In the genomic region with DNA sequence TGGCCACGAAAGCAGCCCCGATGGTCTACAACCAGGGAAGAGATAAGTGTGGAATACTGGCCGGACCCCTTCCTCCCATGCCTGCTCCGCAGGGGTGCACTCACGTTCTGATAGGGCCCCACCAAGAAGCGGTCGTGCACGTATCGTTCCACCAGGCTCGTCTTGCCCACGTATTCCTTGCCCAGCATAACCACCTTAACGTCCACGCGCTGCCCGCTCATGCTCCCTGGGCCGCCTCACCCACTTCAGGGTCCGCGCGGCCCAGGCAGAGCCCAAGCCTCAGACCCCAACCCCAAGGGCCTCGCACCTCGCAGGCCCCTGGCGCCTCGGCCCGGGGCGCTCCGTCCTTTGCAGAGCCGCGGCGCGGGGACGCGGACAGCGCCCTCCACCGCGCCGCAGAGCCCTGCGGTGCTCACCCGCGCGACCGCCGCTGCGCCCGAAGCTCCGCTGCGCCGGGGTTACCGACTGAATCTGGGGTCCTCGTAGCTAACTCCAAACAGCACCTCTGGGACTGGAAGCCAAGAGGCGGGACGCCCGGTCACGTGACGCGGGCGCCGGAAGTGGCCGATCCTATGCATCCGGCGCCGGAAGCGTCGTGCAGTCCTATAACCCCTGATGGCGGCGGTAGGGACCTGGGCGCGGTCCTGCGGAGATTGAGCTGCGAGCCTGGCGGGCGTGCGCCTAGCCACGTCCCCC, we compare ENCODE assay signal across 8 mouse cellular contexts. TPM values are rescaled to one million over a fixed set of nuclear protein-coding genes. Genes with fewer than 3 reads are reported as not detected.
DNase-seq lines count a peak whose midpoint lies in the region; ATAC-seq lines count a peak whose summit lies in the region.

A gene (minus strand): TSS at position 513 of the 696 bp plus-strand sequence.

- H3K36me3 ChIP-seq in intestine, embryonic 15.5 days = peaks cover 29% of the 10 kb centered on the region
- H3K36me3 ChIP-seq in midbrain, embryonic 11.5 days (ENCODE audit: control insufficient read depth, insufficient read depth, low read length) = peaks cover 22% of the 10 kb centered on the region; the same call in 1 of the 2 replicates

- peaks cover 26% of the 10 kb centered on the region for H3K4me1 ChIP-seq in intestine, embryonic 15.5 days (replicated peaks)
- peaks cover 21% of the 10 kb centered on the region for H3K4me1 ChIP-seq in midbrain, embryonic 11.5 days (ENCODE audit: control insufficient read depth, insufficient read depth, low read length)

- H3K4me2 ChIP-seq in intestine, embryonic 15.5 days (replicated peaks) = peak within 1 kb of the TSS; percentile 83
- H3K4me2 ChIP-seq in midbrain, embryonic 11.5 days = peak within 1 kb of the TSS; percentile 82

- H3K9me3 ChIP-seq in intestine, embryonic 15.5 days = no peaks in the 10 kb centered on the region
- H3K9me3 ChIP-seq in midbrain, embryonic 11.5 days (ENCODE audit: control insufficient read depth, low read length) = no peaks in the 10 kb centered on the region

- H3K4me3 ChIP-seq in intestine, embryonic 15.5 days (replicated peaks) = peak within 1 kb of the TSS; percentile 91
- H3K4me3 ChIP-seq in midbrain, embryonic 11.5 days (ENCODE audit: low read depth, low read length) = peak within 1 kb of the TSS; percentile 89

- H3K27me3 ChIP-seq in intestine, embryonic 15.5 days (replicated peaks) = no peaks in the 10 kb centered on the region
- no peaks in the 10 kb centered on the region for H3K27me3 ChIP-seq in midbrain, embryonic 11.5 days (ENCODE audit: control insufficient read depth, insufficient read depth, low read length)

- peak within 1 kb of the TSS; percentile 90 for H3K27ac ChIP-seq in intestine, embryonic 15.5 days
- no peak within 1 kb of the TSS for H3K27ac ChIP-seq in midbrain, embryonic 11.5 days (ENCODE audit: low read depth, low read length)

- intact Hi-C loops in gastrocnemius, postnatal 36 days (cut with DNase I) = no loop called here
- intact Hi-C loops in left cerebral cortex, postnatal 4 days (cut with DNase I) = no loop called here

- ATAC-seq in intestine, embryonic 15.5 days = peak; percentile 91
- ATAC-seq in midbrain, embryonic 11.5 days (ENCODE audit: low FRiP score) = peak; percentile 91

- DNase-seq in adrenal gland, adult 8-10 months = peak; percentile 77
- DNase-seq in embryo, embryonic 11.5 days (ENCODE audit: low read depth, low spot score) = peak; percentile 85
- DNase-seq in gastrocnemius, postnatal 36 days = peak; percentile 85 to 87
- peak; percentile 91 for DNase-seq in left cerebral cortex, postnatal 4 days
- DNase-seq in midbrain, embryonic 11.5 days (ENCODE audit: low spot score, missing footprints) = peak; percentile 100
- peak; percentile 87 for DNase-seq in right cerebral cortex, postnatal 4 days
- DNase-seq in yolk sac, embryonic 10.5 days (ENCODE audit: low spot score) = peak; percentile 89

- WGBS in intestine, embryonic 15.5 days = under 1% methylated on average over 73 of the region's 73 CpGs
- under 1% methylated on average over 73 of the region's 73 CpGs for WGBS in midbrain, embryonic 11.5 days

- peak within 1 kb of the TSS; percentile 98 for H3K9ac ChIP-seq in intestine, embryonic 15.5 days
- H3K9ac ChIP-seq in midbrain, embryonic 11.5 days (ENCODE audit: low read length) = peak within 1 kb of the TSS; percentile 88

RNA-seq across cellular contexts. Expression of the gene that starts here (rescaled TPM):
- 100 to 1,000 TPM in 1 of 4 experiments, 10 to 100 TPM in 3; 62.0 to 102 (median 88.6) TPM for total RNA-seq in adrenal gland, adult 8-10 months (2022)
- total RNA-seq in gastrocnemius, postnatal 36 days (2021) = 10 to 100 TPM; 27.0 to 30.9 TPM
- 83.2 and 101 TPM in 2 replicates for polyA plus RNA-seq in intestine, embryonic 15.5 days (2015; fragmentation: Nextera tagmentation; extraction: Ambion mirVana)
- total RNA-seq in left cerebral cortex, postnatal 4 days (2021) = 10 to 100 TPM; 54.8 to 58.5 TPM
- 87.9 and 88.0 TPM in 2 replicates for polyA plus RNA-seq in midbrain, embryonic 11.5 days (2014; fragmentation: Nextera tagmentation; extraction: Ambion mirVana)
